Mouse (Mus musculus): Measurements from ENCODE around the gene Cd36. TPM values are rescaled to one million over a fixed set of nuclear protein-coding genes. Genes with fewer than 3 reads are reported as not detected.

Cd36 gene
- polyA plus RNA-seq, 1 experiment from 2014 or later: 149 TPM

DNA sequence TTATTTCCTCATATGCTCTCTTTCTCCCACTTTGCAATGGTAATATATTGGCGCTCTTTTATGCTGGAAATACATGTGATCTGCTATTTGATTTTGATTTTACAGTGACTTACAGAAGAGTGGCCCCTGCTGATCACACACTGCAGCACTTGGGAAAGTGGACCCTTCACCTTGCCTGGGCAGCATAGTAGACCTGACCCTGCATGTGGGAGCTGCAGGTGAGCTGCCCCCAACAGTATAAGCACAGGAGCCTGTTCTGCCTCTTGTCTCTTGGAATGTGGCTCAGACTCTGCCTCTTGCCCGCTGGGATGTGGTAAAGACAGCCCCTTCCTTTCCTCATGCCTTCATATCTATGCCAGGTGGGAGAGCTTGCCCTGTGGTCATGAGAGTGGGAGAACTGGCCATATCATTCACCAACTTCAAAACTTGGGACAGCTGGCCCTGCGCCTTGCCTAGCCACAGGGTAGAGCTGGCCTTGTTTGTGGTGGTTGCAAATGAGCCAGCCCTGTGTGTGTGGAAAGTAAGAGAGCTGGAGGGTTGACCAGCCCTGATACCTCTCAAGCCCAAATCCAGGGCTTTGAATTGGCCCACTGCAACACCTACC, 81.7 kb downstream of the Cd36 start:
- ATAC-seq (ENCODE audit: insufficient number of reproducible peaks, insufficient read depth, low FRiP score, low read depth): no peak

GRCm38 (mm10) chr5:17776571-17776970, 112.0 kb downstream of the Cd36 start:
- no peak overlapping the region for H3K27ac ChIP-seq (replicated peaks in 1 of 2; ENCODE audit: control insufficient read depth in 1 of 2, insufficient read depth in 1 of 2, low read depth in 2 of 2, low read length in 2 of 2)
- H3K4me3 ChIP-seq (ENCODE audit: control insufficient read depth in 1 of 2, insufficient read depth in 1 of 2, low read depth in 1 of 2, low read length in 2 of 2): no peak overlapping the region
- no peaks in the 10 kb centered on the region for H3K9me3 ChIP-seq (ENCODE audit: control insufficient read depth, low read length)
- no peaks in the 10 kb centered on the region for H3K27me3 ChIP-seq (ENCODE audit: control insufficient read depth, insufficient read depth, low read length)
- ATAC-seq (ENCODE audit: insufficient number of reproducible peaks, insufficient read depth, low FRiP score, low read depth): no peak
- H3K36me3 ChIP-seq (ENCODE audit: control insufficient read depth, insufficient read depth, low read length): no peaks in the 10 kb centered on the region
- no peak overlapping the region for H3K9ac ChIP-seq (ENCODE audit: low read length)
- H3K4me1 ChIP-seq (ENCODE audit: control insufficient read depth in 2 of 2, insufficient read depth in 2 of 2, low read length in 2 of 2): no peaks in the 10 kb centered on the region
- H3K4me2 ChIP-seq (ENCODE audit: low read length): no peak overlapping the region
- 82% methylated on average over 6 of the region's 6 CpGs for WGBS

More for the DNA sequence above, 81.7 kb downstream of the Cd36 start:
- 76% methylated on average over 3 of the region's 3 CpGs for WGBS
- Histone ChIP-seq H3K9me3 (ENCODE audit: control insufficient read depth, low read length) (no peaks in the 10 kb centered on the region), H3K36me3 (ENCODE audit: control insufficient read depth, insufficient read depth, low read length) (peaks cover 36% of the 10 kb centered on the region), H3K27ac (replicated peaks in 1 of 2; ENCODE audit: control insufficient read depth in 1 of 2, insufficient read depth in 1 of 2, low read depth in 2 of 2, low read length in 2 of 2) (no peak overlapping the region), H3K9ac (ENCODE audit: low read length) (no peak overlapping the region), H3K4me2 (ENCODE audit: low read length) (no peak overlapping the region), H3K27me3 (ENCODE audit: control insufficient read depth, insufficient read depth, low read length) (no peaks in the 10 kb centered on the region), H3K4me3 (ENCODE audit: control insufficient read depth in 1 of 2, insufficient read depth in 1 of 2, low read depth in 1 of 2, low read length in 2 of 2) (no peak overlapping the region), H3K4me1 (ENCODE audit: control insufficient read depth in 2 of 2, insufficient read depth in 2 of 2, low read length in 2 of 2) (no peaks in the 10 kb centered on the region)

GRCm38 (mm10) chr5:17770328-17770727, 118.3 kb downstream of the Cd36 start:
- no peaks in the 10 kb centered on the region for H3K27me3 ChIP-seq (ENCODE audit: control insufficient read depth, insufficient read depth, low read length)
- H3K4me1 ChIP-seq (ENCODE audit: control insufficient read depth in 2 of 2, insufficient read depth in 2 of 2, low read length in 2 of 2): no peaks in the 10 kb centered on the region
- no peak overlapping the region for H3K9ac ChIP-seq (ENCODE audit: low read length)
- H3K9me3 ChIP-seq (ENCODE audit: control insufficient read depth, low read length): no peaks in the 10 kb centered on the region
- H3K27ac ChIP-seq (replicated peaks in 1 of 2; ENCODE audit: control insufficient read depth in 1 of 2, insufficient read depth in 1 of 2, low read depth in 2 of 2, low read length in 2 of 2): no peak overlapping the region
- no peak for ATAC-seq (ENCODE audit: insufficient number of reproducible peaks, insufficient read depth, low FRiP score, low read depth)
- H3K4me2 ChIP-seq (ENCODE audit: low read length): no peak overlapping the region
- no peaks in the 10 kb centered on the region for H3K36me3 ChIP-seq (ENCODE audit: control insufficient read depth, insufficient read depth, low read length)
- H3K4me3 ChIP-seq (ENCODE audit: control insufficient read depth in 1 of 2, insufficient read depth in 1 of 2, low read depth in 1 of 2, low read length in 2 of 2): no peak overlapping the region
- 76% methylated on average over 2 of the region's 2 CpGs for WGBS

DNA sequence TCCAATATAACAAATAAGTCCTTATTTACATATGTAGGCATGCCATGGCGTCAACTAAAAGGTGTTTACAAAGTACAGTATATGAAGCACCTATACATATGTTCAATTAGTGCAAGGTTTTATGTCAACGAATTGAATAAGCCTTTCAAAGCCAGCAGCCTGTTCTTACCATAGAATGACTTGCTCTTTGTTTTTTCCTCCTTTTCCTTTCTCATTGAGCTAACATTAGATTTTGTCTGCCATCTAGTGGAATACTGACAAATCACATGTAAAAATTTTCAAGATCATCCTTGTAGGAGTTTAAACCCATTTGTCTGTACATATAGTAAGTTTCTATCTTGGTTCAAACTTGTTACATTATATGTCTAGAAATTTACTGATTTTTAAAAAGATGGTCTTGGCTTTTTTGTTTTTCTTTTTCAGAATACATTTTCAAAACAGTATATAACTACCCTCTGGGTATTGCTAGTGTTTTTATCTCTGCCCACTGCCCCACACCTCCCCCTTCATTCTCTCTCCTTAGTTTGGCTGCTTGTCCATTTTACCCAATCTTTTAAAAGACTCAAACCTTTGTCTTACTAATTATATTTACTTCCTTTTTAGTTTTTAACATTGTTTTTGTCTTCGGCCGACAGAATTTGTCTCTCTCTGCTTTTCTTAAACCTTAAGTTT, 122.5 kb downstream of the Cd36 start:
- H3K4me1 ChIP-seq (ENCODE audit: control insufficient read depth in 2 of 2, insufficient read depth in 2 of 2, low read length in 2 of 2): no peaks in the 10 kb centered on the region
- no peaks in the 10 kb centered on the region for H3K36me3 ChIP-seq (ENCODE audit: control insufficient read depth, insufficient read depth, low read length)
- H3K4me3 ChIP-seq (ENCODE audit: control insufficient read depth in 1 of 2, insufficient read depth in 1 of 2, low read depth in 1 of 2, low read length in 2 of 2): no peak overlapping the region
- no peak for ATAC-seq (ENCODE audit: insufficient number of reproducible peaks, insufficient read depth, low FRiP score, low read depth)
- H3K4me2 ChIP-seq (ENCODE audit: low read length): no peak overlapping the region
- no peaks in the 10 kb centered on the region for H3K27me3 ChIP-seq (ENCODE audit: control insufficient read depth, insufficient read depth, low read length)
- H3K9ac ChIP-seq (ENCODE audit: low read length): no peak overlapping the region
- no peaks in the 10 kb centered on the region for H3K9me3 ChIP-seq (ENCODE audit: control insufficient read depth, low read length)
- no peak overlapping the region for H3K27ac ChIP-seq (replicated peaks in 1 of 2; ENCODE audit: control insufficient read depth in 1 of 2, insufficient read depth in 1 of 2, low read depth in 2 of 2, low read length in 2 of 2)
- WGBS: 61% methylated on average over 4 of the region's 4 CpGs

GRCm38 (mm10) chr5:17753471-17754005, 135.1 kb downstream of the Cd36 start:
- H3K4me1 ChIP-seq (ENCODE audit: control insufficient read depth in 2 of 2, insufficient read depth in 2 of 2, low read length in 2 of 2): no peaks in the 10 kb centered on the region
- no peaks in the 10 kb centered on the region for H3K27me3 ChIP-seq (ENCODE audit: control insufficient read depth, insufficient read depth, low read length)
- no peak overlapping the region for H3K9ac ChIP-seq (ENCODE audit: low read length)
- 78% methylated on average over 7 of the region's 7 CpGs for WGBS
- no peak for ATAC-seq (ENCODE audit: insufficient number of reproducible peaks, insufficient read depth, low FRiP score, low read depth)
- H3K4me2 ChIP-seq (ENCODE audit: low read length): no peak overlapping the region
- H3K36me3 ChIP-seq (ENCODE audit: control insufficient read depth, insufficient read depth, low read length): no peaks in the 10 kb centered on the region
- no peak overlapping the region for H3K27ac ChIP-seq (replicated peaks in 1 of 2; ENCODE audit: control insufficient read depth in 1 of 2, insufficient read depth in 1 of 2, low read depth in 2 of 2, low read length in 2 of 2)
- H3K4me3 ChIP-seq (ENCODE audit: control insufficient read depth in 1 of 2, insufficient read depth in 1 of 2, low read depth in 1 of 2, low read length in 2 of 2): no peak overlapping the region
- no peaks in the 10 kb centered on the region for H3K9me3 ChIP-seq (ENCODE audit: control insufficient read depth, low read length)

DNA sequence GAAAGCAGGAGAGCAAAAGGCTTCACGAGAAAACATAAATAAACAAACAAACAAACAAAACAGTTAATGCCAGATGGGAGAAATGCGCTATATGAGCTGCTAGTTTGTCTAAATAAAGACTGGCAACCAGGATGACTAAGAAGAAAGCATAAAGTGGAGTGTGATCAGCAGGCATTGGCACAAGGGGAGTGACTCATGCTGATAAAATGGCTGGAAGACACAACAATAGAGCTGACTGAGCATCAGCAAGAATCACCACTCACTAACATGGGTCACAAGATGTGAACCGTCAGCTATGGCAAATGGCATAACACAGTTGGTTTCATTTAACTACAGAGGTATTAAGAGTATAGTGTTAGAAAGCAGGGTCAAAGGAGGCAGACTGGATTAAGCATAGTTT, 140.3 kb downstream of the Cd36 start:
- 54% methylated on average over 3 of the region's 3 CpGs for WGBS

DNA sequence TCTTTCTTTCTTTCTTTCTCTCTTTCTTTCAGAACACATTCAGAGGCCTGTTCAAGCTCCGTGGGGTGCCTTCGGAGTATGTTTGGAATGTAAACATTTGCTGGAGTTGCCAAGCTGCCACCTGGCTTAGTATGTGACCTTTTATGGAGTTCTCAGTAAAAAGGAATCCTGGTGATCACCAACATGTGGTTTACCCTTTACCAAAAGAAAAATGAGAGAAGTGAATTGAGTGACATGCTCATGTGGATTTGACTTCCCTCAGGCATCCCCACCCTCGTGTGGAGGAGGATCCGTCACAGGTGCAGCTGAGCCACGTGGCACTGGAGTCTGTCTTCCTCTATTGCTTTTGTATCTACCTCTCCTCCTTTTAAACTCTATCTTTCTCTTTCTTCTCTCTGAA, 141.5 kb downstream of the Cd36 start:
- 42% methylated on average over 5 of the region's 5 CpGs for WGBS

More for the DNA sequence above, 140.3 kb downstream of the Cd36 start:
- H3K27me3 ChIP-seq (ENCODE audit: control insufficient read depth, insufficient read depth, low read length): no peaks in the 10 kb centered on the region
- H3K4me3 ChIP-seq (ENCODE audit: control insufficient read depth in 1 of 2, insufficient read depth in 1 of 2, low read depth in 1 of 2, low read length in 2 of 2): no peak overlapping the region
- no peaks in the 10 kb centered on the region for H3K4me1 ChIP-seq (ENCODE audit: control insufficient read depth in 2 of 2, insufficient read depth in 2 of 2, low read length in 2 of 2)
- H3K9me3 ChIP-seq (ENCODE audit: control insufficient read depth, low read length): no peaks in the 10 kb centered on the region
- H3K4me2 ChIP-seq (ENCODE audit: low read length): no peak overlapping the region
- ATAC-seq (ENCODE audit: insufficient number of reproducible peaks, insufficient read depth, low FRiP score, low read depth): no peak
- no peaks in the 10 kb centered on the region for H3K36me3 ChIP-seq (ENCODE audit: control insufficient read depth, insufficient read depth, low read length)
- H3K9ac ChIP-seq (ENCODE audit: low read length): no peak overlapping the region
- H3K27ac ChIP-seq (replicated peaks in 1 of 2; ENCODE audit: control insufficient read depth in 1 of 2, insufficient read depth in 1 of 2, low read depth in 2 of 2, low read length in 2 of 2): no peak overlapping the region

More for the DNA sequence above, 141.5 kb downstream of the Cd36 start:
- H3K27me3 ChIP-seq (ENCODE audit: control insufficient read depth, insufficient read depth, low read length): no peaks in the 10 kb centered on the region
- no peak for ATAC-seq (ENCODE audit: insufficient number of reproducible peaks, insufficient read depth, low FRiP score, low read depth)
- no peak overlapping the region for H3K27ac ChIP-seq (replicated peaks in 1 of 2; ENCODE audit: control insufficient read depth in 1 of 2, insufficient read depth in 1 of 2, low read depth in 2 of 2, low read length in 2 of 2)
- no peak overlapping the region for H3K4me3 ChIP-seq (ENCODE audit: control insufficient read depth in 1 of 2, insufficient read depth in 1 of 2, low read depth in 1 of 2, low read length in 2 of 2)
- H3K9ac ChIP-seq (ENCODE audit: low read length): no peak overlapping the region
- no peaks in the 10 kb centered on the region for H3K4me1 ChIP-seq (ENCODE audit: control insufficient read depth in 2 of 2, insufficient read depth in 2 of 2, low read length in 2 of 2)
- H3K36me3 ChIP-seq (ENCODE audit: control insufficient read depth, insufficient read depth, low read length): no peaks in the 10 kb centered on the region
- H3K9me3 ChIP-seq (ENCODE audit: control insufficient read depth, low read length): no peaks in the 10 kb centered on the region
- H3K4me2 ChIP-seq (ENCODE audit: low read length): no peak overlapping the region
